Mouse (Mus musculus): ENCODE results near the gene Agap3.
A peak's percentile ranks its signal among the peaks of the same experiment; 100 is the strongest.

Agap3 gene

GRCm38 (mm10) chr5:24452030-24452690, at the start of gene Agap3:
Gene Agap3, plus strand, starts transcription at chr5:24452177.
- DNase-seq, result peak; percentile 51

- DNase-seq, result no peak
Measured at GRCm38 (mm10) chr5:24404594-24405360, 47.2 kb upstream of the Agap3 start.

GRCm38 (mm10) chr5:24405389-24405876, 46.5 kb upstream of the Agap3 start:
- no peak for DNase-seq

GRCm38 (mm10) chr5:24408651-24409050, 43.3 kb upstream of the Agap3 start:
- no peak for DNase-seq

DNA sequence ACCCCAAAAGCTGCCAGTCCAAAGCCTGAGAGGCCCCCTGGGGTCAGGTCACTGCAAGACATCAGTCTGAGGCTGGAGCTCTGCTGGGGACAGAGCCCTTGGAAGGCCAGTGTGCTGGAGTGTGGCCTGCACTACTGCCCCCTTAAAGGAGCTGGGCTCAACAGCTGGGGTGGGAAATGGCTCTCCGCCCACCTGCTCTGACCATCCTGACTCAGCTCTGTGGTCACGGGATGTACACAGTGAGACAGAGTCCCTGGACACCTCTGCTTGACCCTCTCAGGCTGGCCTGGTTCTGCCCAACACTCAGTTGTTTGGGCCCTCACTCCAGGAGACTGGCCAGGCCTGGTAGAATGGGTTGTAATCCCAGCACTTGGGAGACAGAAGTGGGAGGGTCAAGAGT, 42.5 kb upstream of the Agap3 start:
- DNase-seq, result no peak

- DNase-seq, result no peak
Measured at GRCm38 (mm10) chr5:24412063-24412462, 39.9 kb upstream of the Agap3 start.

DNA sequence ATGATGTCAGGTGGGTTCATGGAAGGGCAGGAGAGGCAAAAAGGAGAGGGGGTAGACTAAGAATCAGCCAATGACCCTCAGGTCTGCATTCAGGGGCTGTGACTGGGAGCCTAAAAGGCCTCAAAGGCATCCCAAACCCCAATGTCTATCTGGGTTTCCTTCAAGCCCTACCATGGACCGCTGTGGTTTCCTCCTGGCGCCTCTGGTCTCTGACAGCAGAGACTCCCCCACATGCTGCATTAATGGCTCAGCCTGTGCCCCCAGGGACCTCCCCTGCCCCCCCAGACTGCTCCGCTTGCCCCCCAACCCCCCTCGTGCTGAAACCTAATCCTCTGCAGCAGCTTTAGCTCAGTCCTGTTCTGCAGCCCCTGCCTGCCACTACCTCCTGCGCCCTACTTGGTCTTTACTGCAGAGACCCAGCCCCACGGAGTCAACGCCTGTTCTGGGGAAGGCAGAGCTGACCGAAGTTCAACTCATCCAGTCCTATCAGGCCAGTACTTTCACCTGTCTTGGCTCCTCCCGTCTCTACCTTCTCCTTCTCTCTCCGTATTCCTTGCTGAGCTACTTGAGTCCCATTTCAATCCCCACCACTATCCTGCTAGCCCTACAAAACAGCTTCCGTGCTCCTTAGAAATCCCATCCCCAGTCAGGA, 38.8 kb upstream of the Agap3 start, which contains the start of gene Asic3:
TSS of gene Asic3 (plus strand) at position 351 of the 652 bp plus-strand sequence.
- no peak for DNase-seq

DNA sequence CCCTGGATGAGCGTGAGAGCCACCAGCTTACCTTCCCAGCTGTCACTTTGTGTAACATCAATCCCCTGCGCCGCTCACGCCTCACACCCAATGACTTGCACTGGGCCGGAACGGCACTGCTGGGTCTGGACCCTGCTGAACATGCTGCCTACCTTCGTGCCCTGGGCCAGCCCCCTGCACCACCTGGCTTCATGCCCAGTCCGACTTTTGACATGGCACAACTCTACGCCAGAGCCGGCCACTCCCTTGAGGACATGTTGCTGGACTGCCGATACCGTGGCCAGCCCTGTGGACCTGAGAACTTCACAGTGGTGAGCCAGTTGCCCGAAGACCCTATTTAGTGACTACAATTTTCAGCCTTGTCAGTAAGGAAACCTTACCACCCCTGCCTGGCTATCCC, 38.0 kb upstream of the Agap3 start:
- DNase-seq, result no peak

DNA sequence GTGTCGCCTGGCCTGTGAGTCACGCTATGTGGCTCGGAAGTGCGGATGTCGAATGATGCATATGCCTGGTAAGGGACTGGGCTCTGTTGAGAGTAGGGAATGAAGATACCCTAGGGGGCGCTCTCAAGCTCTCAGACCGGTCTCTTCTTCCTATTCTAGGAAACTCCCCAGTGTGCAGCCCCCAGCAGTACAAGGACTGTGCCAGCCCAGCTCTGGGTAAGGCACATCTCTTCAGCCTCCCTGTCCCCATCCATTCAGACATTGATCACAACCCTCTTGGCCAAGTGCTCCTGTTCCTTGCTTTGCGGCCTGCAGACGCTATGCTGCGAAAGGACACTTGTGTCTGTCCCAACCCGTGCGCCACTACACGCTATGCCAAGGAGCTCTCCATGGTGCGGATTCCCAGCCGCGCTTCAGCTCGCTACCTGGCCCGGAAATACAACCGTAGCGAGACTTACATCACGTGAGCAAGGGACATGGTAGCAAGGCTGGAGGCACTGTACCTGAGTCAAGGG, 35.7 kb upstream of the Agap3 start:
- DNase-seq, result peak; percentile 65

DNA sequence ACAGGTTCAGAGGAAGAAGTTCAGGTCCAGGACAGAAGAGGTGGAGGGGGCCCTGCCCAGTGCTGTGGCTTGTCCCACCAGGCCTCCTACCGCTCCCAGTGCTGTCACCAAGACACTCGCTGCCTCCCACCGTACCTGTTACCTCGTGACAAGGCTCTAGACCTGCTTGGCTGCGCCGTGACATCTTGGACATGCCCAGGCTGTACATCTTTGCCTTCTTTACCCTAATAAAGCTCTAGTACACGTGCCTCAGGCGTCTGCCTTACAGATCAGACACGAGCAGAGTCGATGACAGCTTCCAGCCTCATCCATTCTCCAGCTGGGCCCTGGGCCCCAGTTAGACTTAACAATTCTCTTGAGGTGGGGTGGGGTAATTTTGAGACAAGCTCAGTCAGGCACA, 34.4 kb upstream of the Agap3 start:
- no peak for DNase-seq

DNA sequence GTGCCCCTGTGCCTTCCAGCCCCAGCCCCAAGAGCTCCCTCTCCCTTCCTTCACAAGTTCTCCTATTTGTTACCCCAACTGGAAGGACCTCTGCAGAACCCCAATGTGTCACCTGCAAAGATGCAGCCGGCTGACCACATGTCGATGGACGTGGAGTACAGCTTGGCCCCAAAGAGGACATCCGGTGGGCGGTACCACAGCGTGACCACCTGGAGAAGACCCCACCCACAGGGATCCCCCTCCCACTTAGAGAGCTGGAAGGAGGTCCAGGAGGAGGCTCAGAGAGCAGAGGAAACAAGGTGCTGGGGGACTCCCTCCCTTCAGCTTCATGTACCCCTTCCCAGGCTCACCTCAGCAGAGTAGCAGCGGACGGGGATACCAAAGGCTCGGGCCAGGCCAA, 31.6 kb upstream of the Agap3 start:
- DNase-seq, result no peak

DNA sequence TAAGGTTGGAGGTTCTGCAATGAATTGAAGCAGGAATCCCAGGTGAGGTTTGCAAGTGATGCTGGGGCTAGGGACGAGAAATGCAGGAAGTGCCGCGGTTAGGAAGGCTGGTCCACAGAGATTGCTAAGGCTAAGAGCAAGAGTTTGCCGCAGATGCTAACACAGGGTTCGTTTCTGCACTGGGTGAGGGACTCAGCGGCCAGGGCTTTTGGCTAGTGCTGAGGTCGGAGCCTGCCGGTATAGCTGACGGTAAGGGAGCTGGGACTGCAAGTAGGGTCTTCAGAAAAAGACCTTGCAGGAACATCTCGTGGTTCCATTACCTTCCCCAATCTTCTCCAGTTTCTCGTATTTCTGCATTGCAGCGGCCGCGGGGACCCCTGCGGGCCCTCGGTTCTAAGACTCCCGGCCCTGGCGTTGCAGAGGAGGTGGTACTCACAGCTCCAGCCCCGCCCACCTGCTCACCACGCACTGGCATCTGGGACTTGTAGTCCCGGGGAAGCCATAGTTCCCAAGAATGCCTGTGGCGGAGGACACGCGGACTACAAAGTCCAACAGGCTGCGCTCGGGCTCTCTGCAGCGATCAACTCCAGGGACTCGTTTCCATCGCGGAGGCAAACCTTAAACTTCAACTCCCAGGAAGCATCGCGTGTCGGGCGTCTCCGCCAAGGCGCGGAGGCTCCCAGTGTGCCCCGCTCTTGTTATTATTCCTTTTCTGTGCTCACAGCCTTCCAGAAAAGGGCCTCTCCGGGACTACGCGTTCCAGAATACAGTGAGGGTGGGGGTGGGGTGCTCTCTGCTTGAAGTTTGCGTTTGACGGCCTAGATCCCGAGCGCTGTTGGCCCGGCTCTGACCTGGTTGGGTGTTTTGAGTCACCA, 28.6 kb upstream of the Agap3 start, which contains the start of the genes Cdk5 and Slc4a2:
TSS of gene Cdk5 (minus strand) at position 402 of the 875 bp plus-strand sequence.
TSS of gene Slc4a2 (plus strand) at position 709 of the 875 bp plus-strand sequence.
- DNase-seq, result peak; percentile 98

- DNase-seq, result peak; percentile 67
Measured at GRCm38 (mm10) chr5:24424004-24424781, 27.8 kb upstream of the Agap3 start.

- DNase-seq, result peak; percentile 89
Measured at GRCm38 (mm10) chr5:24424861-24425411, 27.0 kb upstream of the Agap3 start.

DNA sequence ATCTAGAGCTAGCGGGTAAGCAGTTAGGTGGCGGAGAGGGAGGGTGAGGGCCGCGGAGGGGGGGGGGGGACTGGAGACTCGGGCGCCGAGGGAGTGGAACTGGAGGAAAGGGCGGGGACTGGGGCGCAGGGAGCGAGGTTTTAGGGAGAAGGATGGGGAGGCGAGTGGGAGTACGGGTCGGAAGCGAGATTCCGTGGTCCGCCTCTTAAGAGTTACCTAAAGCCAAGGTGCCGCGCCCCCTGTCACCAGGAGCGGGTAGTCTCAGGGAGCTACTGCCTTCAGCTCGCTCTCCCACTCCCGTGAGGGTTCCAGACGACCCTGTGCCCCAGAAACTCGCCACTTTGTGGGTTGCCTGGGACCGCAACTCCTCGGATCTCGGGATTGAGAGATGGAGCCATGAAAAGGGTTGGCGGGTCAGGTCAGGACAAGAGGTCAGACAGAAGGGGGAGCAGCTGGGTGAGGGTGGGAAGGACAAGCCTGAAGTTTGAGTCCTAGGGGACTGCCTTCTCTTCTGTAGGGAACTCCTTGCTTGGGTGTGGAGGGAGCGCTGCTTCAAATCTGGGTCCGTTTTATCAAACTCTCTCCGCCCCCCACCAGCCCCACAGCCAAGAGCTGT, 26.4 kb upstream of the Agap3 start:
- DNase-seq, result peak; percentile 57

DNA sequence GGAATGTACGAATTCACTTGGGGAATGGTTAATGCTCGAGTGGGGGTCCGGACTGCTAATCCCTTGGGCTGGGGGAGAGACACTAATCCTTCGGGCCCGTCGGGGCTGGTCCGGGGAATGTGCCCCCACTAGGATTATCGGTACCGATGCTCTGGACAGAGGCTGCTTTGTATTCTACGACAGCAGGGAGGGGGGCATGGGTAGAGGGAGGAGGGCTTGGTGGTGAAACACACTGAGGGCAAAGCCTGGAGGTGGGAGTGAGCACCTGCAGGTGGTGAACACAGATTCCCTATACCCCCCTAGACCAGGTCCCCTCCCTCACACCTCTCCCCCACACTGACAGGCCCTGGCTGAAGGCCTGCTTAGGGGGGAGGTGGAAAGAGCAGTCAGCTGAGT, 25.9 kb upstream of the Agap3 start:
- no peak for DNase-seq

DNA sequence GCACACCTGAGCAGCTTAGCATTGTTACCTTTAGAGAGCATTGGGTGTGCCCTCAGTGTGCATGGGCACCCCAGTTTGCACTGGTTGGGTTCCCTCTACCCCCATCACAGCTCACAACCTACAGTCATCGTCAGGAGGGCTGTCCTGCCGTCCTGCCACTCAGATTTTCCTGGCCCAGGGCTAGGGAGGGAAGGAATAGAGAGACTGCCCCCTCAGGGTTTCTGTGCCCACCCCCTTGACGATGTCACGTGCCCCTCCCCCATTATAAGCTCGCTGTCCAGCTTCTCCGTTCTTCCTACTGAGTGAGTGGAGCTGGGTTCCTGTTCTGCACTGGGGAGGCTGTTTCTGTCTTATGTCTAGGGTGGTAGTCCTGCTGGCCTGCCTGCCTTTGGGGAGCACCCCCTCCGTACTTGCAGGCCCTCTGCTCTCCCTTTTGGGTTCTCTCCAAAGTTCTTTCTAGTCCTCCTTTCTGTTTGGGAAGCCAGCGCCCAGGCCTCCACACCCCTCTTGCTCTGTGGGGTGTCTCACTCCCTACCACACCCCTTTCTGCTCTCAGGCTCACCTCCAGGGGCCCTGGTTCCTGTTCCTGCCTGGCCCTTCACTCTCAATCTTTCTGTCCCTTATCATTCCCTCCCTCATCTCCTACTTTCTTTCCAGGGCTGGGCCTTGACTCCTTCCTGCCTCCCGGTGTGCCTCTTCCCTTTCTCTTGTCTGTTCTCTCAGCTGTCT, 25.3 kb upstream of the Agap3 start:
- DNase-seq, result no peak

DNA sequence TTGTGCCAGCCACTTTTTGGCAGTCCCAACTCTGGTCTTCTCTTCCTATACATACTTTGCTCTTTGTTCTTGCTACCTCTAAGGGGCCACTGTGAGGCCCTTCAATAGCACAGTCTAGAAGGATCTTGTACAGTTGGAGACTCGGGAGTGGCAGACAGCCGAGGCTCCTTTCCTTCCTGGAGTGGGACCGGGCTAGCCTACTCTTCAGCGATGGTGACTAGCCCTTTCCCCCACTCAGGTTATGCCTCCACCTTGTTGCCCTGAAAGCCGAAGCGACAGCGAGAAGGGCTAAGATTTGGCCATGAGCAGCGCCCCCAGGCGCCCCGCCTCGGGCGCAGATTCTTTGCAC, 24.7 kb upstream of the Agap3 start:
- no peak for DNase-seq

- peak; percentile 64 for DNase-seq
Measured at GRCm38 (mm10) chr5:24427981-24428402, 24.0 kb upstream of the Agap3 start.

GRCm38 (mm10) chr5:24428596-24428995, 23.4 kb upstream of the Agap3 start:
- DNase-seq, result peak; percentile 42

Measured in liver (tissue).